Mouse (Mus musculus): Measurements from ENCODE around the gene Stoml2. TPM values are rescaled to one million over a fixed set of nuclear protein-coding genes. Genes with fewer than 3 reads are reported as not detected.
A peak's percentile ranks its signal among the peaks of the same experiment; 100 is the strongest.

Gene Stoml2
- polyA plus RNA-seq, 1 experiment from 2014 or later, result 238 TPM

GRCm38 (mm10) chr4:43052627-43053026 lies 21.1 kb upstream of the Stoml2 start:
- H3K4me1 ChIP-seq (replicated peaks; ENCODE audit: control insufficient read depth, insufficient read depth, low read length), result 0 out of 2 replicates have a peak, but pooled peaks cover 3% of the 10 kb centered on the region
- H3K4me2 ChIP-seq (ENCODE audit: low read length), result no peak overlapping the region
- no peaks in the 10 kb centered on the region for H3K9me3 ChIP-seq (ENCODE audit: control insufficient read depth, low read length)
- 16% methylated on average over 4 of the region's 4 CpGs for WGBS
- H3K4me3 ChIP-seq (replicated peaks; ENCODE audit: low read length), result no peak overlapping the region
- no peak overlapping the region for H3K27ac ChIP-seq (ENCODE audit: low read length)
- no peaks in the 10 kb centered on the region for H3K36me3 ChIP-seq (ENCODE audit: control insufficient read depth, insufficient read depth)
- no peak overlapping the region for H3K9ac ChIP-seq (replicated peaks; ENCODE audit: low read depth, low read length)
- ATAC-seq, result no peak
- H3K27me3 ChIP-seq (replicated peaks; ENCODE audit: control insufficient read depth, insufficient read depth, low read length), result no peaks in the 10 kb centered on the region

DNA sequence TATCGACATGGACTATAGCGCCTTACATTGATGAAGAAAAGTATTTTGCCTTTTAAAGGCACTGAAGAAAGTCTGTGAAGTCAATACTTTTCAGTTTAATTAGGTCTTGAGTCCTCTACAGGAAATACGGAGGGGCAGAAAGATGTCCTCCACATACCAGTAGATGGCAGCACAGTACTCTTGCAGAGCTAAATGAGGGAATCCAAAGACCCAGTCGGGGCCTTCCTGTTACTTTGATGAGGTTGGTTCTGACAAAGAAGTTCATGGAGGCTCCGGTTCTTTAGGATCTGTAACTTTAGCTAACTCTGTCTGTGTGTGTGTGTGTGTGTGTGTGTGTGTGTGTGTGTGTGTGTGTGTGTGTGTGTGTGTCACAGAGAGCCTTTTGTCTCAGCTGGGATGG lies 15.7 kb upstream of the Stoml2 start:
- H3K4me2 ChIP-seq (ENCODE audit: low read length), result no peak overlapping the region
- H3K4me3 ChIP-seq (replicated peaks; ENCODE audit: low read length), result no peak overlapping the region
- H3K27me3 ChIP-seq (replicated peaks; ENCODE audit: control insufficient read depth, insufficient read depth, low read length), result no peaks in the 10 kb centered on the region
- no peak overlapping the region for H3K27ac ChIP-seq (ENCODE audit: low read length)
- no peak overlapping the region for H3K9ac ChIP-seq (replicated peaks; ENCODE audit: low read depth, low read length)
- H3K36me3 ChIP-seq (ENCODE audit: control insufficient read depth, insufficient read depth), result no peaks in the 10 kb centered on the region
- ATAC-seq, result no peak
- 6% methylated on average over 5 of the region's 5 CpGs for WGBS
- H3K4me1 ChIP-seq (replicated peaks; ENCODE audit: control insufficient read depth, insufficient read depth, low read length), result peaks cover 31% of the 10 kb centered on the region
- no peaks in the 10 kb centered on the region for H3K9me3 ChIP-seq (ENCODE audit: control insufficient read depth, low read length)

GRCm38 (mm10) chr4:43046607-43047006 lies 15.1 kb upstream of the Stoml2 start:
- Histone ChIP-seq H3K4me2 (ENCODE audit: low read length) (peak overlapping the region; percentile 86), H3K9ac (replicated peaks; ENCODE audit: low read depth, low read length) (no peak overlapping the region), H3K9me3 (ENCODE audit: control insufficient read depth, low read length) (no peaks in the 10 kb centered on the region), H3K27ac (ENCODE audit: low read length) (no peak overlapping the region), H3K36me3 (ENCODE audit: control insufficient read depth, insufficient read depth) (no peaks in the 10 kb centered on the region), H3K4me3 (replicated peaks; ENCODE audit: low read length) (peak overlapping the region; percentile 1; the same call in 1 of the 2 replicates), H3K4me1 (replicated peaks; ENCODE audit: control insufficient read depth, insufficient read depth, low read length) (peaks cover 31% of the 10 kb centered on the region), H3K27me3 (replicated peaks; ENCODE audit: control insufficient read depth, insufficient read depth, low read length) (no peaks in the 10 kb centered on the region)
- ATAC-seq, result no peak
- WGBS, result 56% methylated on average over 5 of the region's 5 CpGs

GRCm38 (mm10) chr4:43045659-43046302 lies 14.3 kb upstream of the Stoml2 start, which contains the start of gene Fam214b:
Gene Fam214b (minus strand): TSS chr4:43046220.
- Histone ChIP-seq H3K9me3 (ENCODE audit: control insufficient read depth, low read length) (no peaks in the 10 kb centered on the region), H3K27ac (ENCODE audit: low read length) (peak within 1 kb of the TSS; percentile 95), H3K36me3 (ENCODE audit: control insufficient read depth, insufficient read depth) (no peaks in the 10 kb centered on the region), H3K4me3 (replicated peaks; ENCODE audit: low read length) (peak within 1 kb of the TSS; percentile 74), H3K27me3 (replicated peaks; ENCODE audit: control insufficient read depth, insufficient read depth, low read length) (no peaks in the 10 kb centered on the region), H3K9ac (replicated peaks; ENCODE audit: low read depth, low read length) (peak within 1 kb of the TSS; percentile 72), H3K4me1 (replicated peaks; ENCODE audit: control insufficient read depth, insufficient read depth, low read length) (peaks cover 31% of the 10 kb centered on the region), H3K4me2 (ENCODE audit: low read length) (peak within 1 kb of the TSS; percentile 86)
- WGBS, result under 1% methylated on average over 33 of the region's 33 CpGs
- peak; percentile 89 for ATAC-seq

DNA sequence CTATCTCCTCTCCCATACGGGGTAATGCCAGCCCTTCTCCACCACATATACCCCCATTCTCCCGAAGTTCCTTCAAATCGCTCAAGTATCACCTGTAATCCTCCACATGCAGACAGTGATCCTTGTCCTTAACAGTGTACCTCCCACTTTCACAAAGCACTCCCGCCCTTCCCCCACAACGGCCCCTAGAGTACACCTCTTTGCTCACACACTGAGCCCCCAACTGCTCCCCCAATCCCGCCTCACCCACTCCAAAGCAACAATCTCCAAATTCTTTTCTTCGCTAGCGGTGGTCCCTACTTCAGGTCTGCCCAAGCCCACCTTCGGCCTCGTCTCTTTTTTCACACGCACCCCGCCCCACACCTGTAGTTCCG lies 13.8 kb upstream of the Stoml2 start:
- H3K9ac ChIP-seq (replicated peaks; ENCODE audit: low read depth, low read length), result peak overlapping the region; percentile 72
- peak; percentile 0 for ATAC-seq
- 3% methylated on average over 13 of the region's 13 CpGs for WGBS
- H3K4me3 ChIP-seq (replicated peaks; ENCODE audit: low read length), result peak overlapping the region; percentile 74
- peaks cover 36% of the 10 kb centered on the region for H3K4me1 ChIP-seq (replicated peaks; ENCODE audit: control insufficient read depth, insufficient read depth, low read length)
- peak overlapping the region; percentile 86 for H3K4me2 ChIP-seq (ENCODE audit: low read length)
- H3K27ac ChIP-seq (ENCODE audit: low read length), result peak overlapping the region; percentile 95
- H3K36me3 ChIP-seq (ENCODE audit: control insufficient read depth, insufficient read depth), result no peaks in the 10 kb centered on the region
- H3K9me3 ChIP-seq (ENCODE audit: control insufficient read depth, low read length), result no peaks in the 10 kb centered on the region
- H3K27me3 ChIP-seq (replicated peaks; ENCODE audit: control insufficient read depth, insufficient read depth, low read length), result no peaks in the 10 kb centered on the region

DNA sequence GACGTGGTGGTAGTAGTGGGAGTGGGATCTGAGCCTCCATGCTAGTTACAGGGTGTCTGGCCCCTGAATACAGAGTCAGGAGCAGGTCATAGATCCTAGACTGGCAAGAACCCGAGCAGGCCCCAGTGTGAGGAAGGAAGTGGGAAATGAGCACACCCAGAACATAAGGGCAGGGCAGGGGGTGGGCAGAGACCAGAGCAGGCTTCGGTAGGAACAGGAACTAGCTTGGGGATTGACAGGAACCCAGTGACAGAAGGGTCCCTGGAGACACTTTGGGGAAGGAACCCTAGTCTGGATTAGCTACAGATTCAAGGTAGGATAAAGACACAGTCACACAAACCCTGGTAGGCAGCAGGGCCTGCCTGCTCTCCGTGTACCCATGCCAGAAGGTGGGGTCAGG lies 13.2 kb upstream of the Stoml2 start:
- no peaks in the 10 kb centered on the region for H3K9me3 ChIP-seq (ENCODE audit: control insufficient read depth, low read length)
- 3% methylated on average over 4 of the region's 4 CpGs for WGBS
- ATAC-seq, result no peak

GRCm38 (mm10) chr4:43043644-43044357 lies 12.3 kb upstream of the Stoml2 start:
- Histone ChIP-seq H3K9me3 (ENCODE audit: control insufficient read depth, low read length) (no peaks in the 10 kb centered on the region), H3K4me2 (ENCODE audit: low read length) (peak overlapping the region; percentile 86), H3K27ac (ENCODE audit: low read length) (peak overlapping the region; percentile 95), H3K4me1 (replicated peaks; ENCODE audit: control insufficient read depth, insufficient read depth, low read length) (peaks cover 43% of the 10 kb centered on the region), H3K4me3 (replicated peaks; ENCODE audit: low read length) (peak overlapping the region; percentile 74), H3K36me3 (ENCODE audit: control insufficient read depth, insufficient read depth) (no peaks in the 10 kb centered on the region), H3K9ac (replicated peaks; ENCODE audit: low read depth, low read length) (peak overlapping the region; percentile 72), H3K27me3 (replicated peaks; ENCODE audit: control insufficient read depth, insufficient read depth, low read length) (no peaks in the 10 kb centered on the region)
- WGBS, result 4% methylated on average over 7 of the region's 7 CpGs
- peak; percentile 57 for ATAC-seq

More for the DNA sequence above, 13.2 kb upstream of the Stoml2 start:
- no peaks in the 10 kb centered on the region for H3K36me3 ChIP-seq (ENCODE audit: control insufficient read depth, insufficient read depth)
- no peaks in the 10 kb centered on the region for H3K27me3 ChIP-seq (replicated peaks; ENCODE audit: control insufficient read depth, insufficient read depth, low read length)
- H3K9ac ChIP-seq (replicated peaks; ENCODE audit: low read depth, low read length), result peak overlapping the region; percentile 72
- H3K4me1 ChIP-seq (replicated peaks; ENCODE audit: control insufficient read depth, insufficient read depth, low read length), result peaks cover 36% of the 10 kb centered on the region
- peak overlapping the region; percentile 86 for H3K4me2 ChIP-seq (ENCODE audit: low read length)
- peak overlapping the region; percentile 95 for H3K27ac ChIP-seq (ENCODE audit: low read length)
- H3K4me3 ChIP-seq (replicated peaks; ENCODE audit: low read length), result peak overlapping the region; percentile 74

- no peak overlapping the region for H3K4me3 ChIP-seq (replicated peaks; ENCODE audit: low read length)
- no peak overlapping the region for H3K9ac ChIP-seq (replicated peaks; ENCODE audit: low read depth, low read length)
- H3K27me3 ChIP-seq (replicated peaks; ENCODE audit: control insufficient read depth, insufficient read depth, low read length), result no peaks in the 10 kb centered on the region
- WGBS, result 61% methylated on average over 9 of the region's 9 CpGs
- peaks cover 6% of the 10 kb centered on the region; the same call in 1 of the 2 replicates for H3K36me3 ChIP-seq (ENCODE audit: control insufficient read depth, insufficient read depth)
- no peaks in the 10 kb centered on the region for H3K9me3 ChIP-seq (ENCODE audit: control insufficient read depth, low read length)
- no peak for ATAC-seq
- peaks cover 46% of the 10 kb centered on the region for H3K4me1 ChIP-seq (replicated peaks; ENCODE audit: control insufficient read depth, insufficient read depth, low read length)
- peak overlapping the region; percentile 87; the same call in 1 of the 2 replicates for H3K4me2 ChIP-seq (ENCODE audit: low read length)
- peak overlapping the region; percentile 24; the same call in 1 of the 2 replicates for H3K27ac ChIP-seq (ENCODE audit: low read length)
These were observed 9.5 kb upstream of the Stoml2 start for GRCm38 (mm10) chr4:43040881-43041547.

GRCm38 (mm10) chr4:43040114-43040572 lies 8.6 kb upstream of the Stoml2 start:
- Histone ChIP-seq H3K4me3 (replicated peaks; ENCODE audit: low read length) (peak overlapping the region; percentile 58), H3K9me3 (ENCODE audit: control insufficient read depth, low read length) (no peaks in the 10 kb centered on the region), H3K27me3 (replicated peaks; ENCODE audit: control insufficient read depth, insufficient read depth, low read length) (no peaks in the 10 kb centered on the region), H3K4me2 (ENCODE audit: low read length) (peak overlapping the region; percentile 87), H3K4me1 (replicated peaks; ENCODE audit: control insufficient read depth, insufficient read depth, low read length) (peaks cover 44% of the 10 kb centered on the region), H3K27ac (ENCODE audit: low read length) (peak overlapping the region; percentile 43), H3K9ac (replicated peaks; ENCODE audit: low read depth, low read length) (peak overlapping the region; percentile 74), H3K36me3 (ENCODE audit: control insufficient read depth, insufficient read depth) (peaks cover 12% of the 10 kb centered on the region)
- ATAC-seq, result peak; percentile 96
- whole genome bisulfite sequencing, result under 1% methylated on average over 25 of the region's 25 CpGs

All from forebrain, embryonic 16.5 days (tissue).